Mouse (Mus musculus): ENCODE measurements at regions not wholly inside any gene's neighbourhood (a gene's known extent, or its start where the extent isn't known, plus 50 kb on each side); places are given as distances from the start of the nearest gene placed in this dataset.

DNA sequence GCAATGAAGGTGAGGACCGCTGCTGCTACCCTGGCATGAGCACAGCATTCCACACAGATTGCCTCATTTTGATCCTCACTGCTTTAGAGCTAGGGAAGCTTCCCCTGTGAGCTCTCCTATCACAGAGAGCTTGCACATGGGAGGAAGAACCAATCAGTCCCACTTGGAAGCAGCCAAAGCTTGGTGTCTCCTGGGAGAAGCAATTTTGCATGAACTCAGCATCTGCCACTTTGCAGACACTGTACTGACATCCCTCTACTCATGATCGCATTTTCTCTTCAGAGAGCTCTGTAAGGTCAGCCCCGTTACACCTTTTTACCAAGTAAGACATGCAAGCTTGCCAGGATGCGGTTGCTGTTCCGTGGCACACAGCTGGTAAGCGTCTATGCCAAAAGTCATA lies 455.9 kb upstream of the Sall1 start:
- TF ChIP-seq CTCF (IDR thresholded peaks at IDR 0.05; ENCODE audit: low read depth, low read length) (no peak), POLR2A (IDR thresholded peaks at IDR 0.05; ENCODE audit: extremely low read depth, insufficient read depth, low read length) (no peak)
